ENCODE assay signal across 11 mouse cellular contexts in the genomic region with DNA sequence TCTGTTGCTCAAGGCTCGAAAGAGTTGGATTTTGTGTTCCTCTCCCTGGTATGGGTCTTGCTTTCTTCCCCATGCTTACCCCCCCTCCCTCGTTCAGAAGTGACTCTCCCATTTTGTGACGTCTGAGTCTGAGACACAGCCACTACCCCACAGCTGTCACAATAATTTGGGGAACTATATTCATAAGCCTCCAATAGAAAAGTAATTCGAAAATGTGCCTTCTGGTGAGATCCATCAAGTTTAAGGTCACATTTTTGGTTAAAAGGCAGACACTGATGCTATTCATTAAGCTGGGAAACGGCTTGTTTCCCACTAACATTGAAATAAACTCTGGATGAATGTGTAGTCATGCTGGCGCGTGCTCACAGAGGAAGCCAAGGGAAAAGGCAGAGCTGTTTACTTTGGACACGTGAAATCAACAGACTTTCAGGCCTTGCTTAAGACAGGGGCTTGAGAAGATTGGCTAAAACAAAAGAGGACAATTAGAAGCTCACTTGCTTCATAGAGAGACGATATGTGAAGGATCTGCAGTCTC.
DNase-seq lines count a peak whose midpoint lies in the region; ATAC-seq and TF ChIP-seq lines count a peak whose summit lies in the region.
"Had no signal": no experiment of that assay in that cellular context is flagged by ENCODE, and none has a peak within 500 bp of the region (broad histone marks: within the 10 kb centered on the region; RNA-seq: fewer than 3 reads in every experiment).

No protein-coding gene starts in this region.

- 76% methylated on average over 9 of the region's 9 CpGs for WGBS in heart, embryonic 10.5 days
- 47% methylated on average over 9 of the region's 9 CpGs for WGBS in midbrain, postnatal 0 days
- 49% methylated on average over 9 of the region's 9 CpGs for WGBS in midbrain, embryonic 15.5 days
- WGBS in intestine, embryonic 16.5 days, result 48% methylated on average over 9 of the region's 9 CpGs

- H3K27me3 ChIP-seq in heart, embryonic 10.5 days (ENCODE audit: insufficient read depth, poor library complexity, severe bottlenecking), result no peaks in the 10 kb centered on the region
- peaks cover 3% of the 10 kb centered on the region; the same call in 1 of the 2 replicates for H3K27me3 ChIP-seq in midbrain, postnatal 0 days (ENCODE audit: insufficient read depth, low read length)
- 0 out of 2 replicates have a peak, but pooled peaks cover 7% of the 10 kb centered on the region for H3K27me3 ChIP-seq in midbrain, embryonic 15.5 days (replicated peaks)
- no peaks in the 10 kb centered on the region for H3K27me3 ChIP-seq in intestine, embryonic 16.5 days (replicated peaks; ENCODE audit: control insufficient read depth, insufficient read depth, low read length)
- H3K27me3 ChIP-seq: liver, embryonic 15.5 days had no signal

- TF ChIP-seq CTCF in midbrain, postnatal 0 days (IDR thresholded peaks at IDR 0.05), result no peak

- no peak for ATAC-seq in midbrain, postnatal 0 days (ENCODE audit: low FRiP score)
- ATAC-seq in midbrain, embryonic 15.5 days (replicated peaks), result no peak
- ATAC-seq in intestine, embryonic 16.5 days, result 0 out of 2 replicates have a peak, but pooled peaks have one; percentile 26

- peaks cover 8% of the 10 kb centered on the region for H3K4me1 ChIP-seq in heart, embryonic 10.5 days
- no peaks in the 10 kb centered on the region for H3K4me1 ChIP-seq in midbrain, postnatal 0 days (ENCODE audit: insufficient read depth, low read length)
- peaks cover 9% of the 10 kb centered on the region for H3K4me1 ChIP-seq in midbrain, embryonic 15.5 days
- peaks cover 15% of the 10 kb centered on the region for H3K4me1 ChIP-seq in intestine, embryonic 16.5 days (ENCODE audit: control insufficient read depth, insufficient read depth, low read length)
- H3K4me1 ChIP-seq: liver, embryonic 15.5 days had no signal

- no peaks in the 10 kb centered on the region for H3K36me3 ChIP-seq in heart, embryonic 10.5 days
- H3K36me3 ChIP-seq in midbrain, postnatal 0 days (ENCODE audit: insufficient read depth, low read length), result no peaks in the 10 kb centered on the region
- H3K36me3 ChIP-seq in midbrain, embryonic 15.5 days (replicated peaks), result no peaks in the 10 kb centered on the region
- H3K36me3 ChIP-seq in intestine, embryonic 16.5 days (ENCODE audit: control insufficient read depth, insufficient read depth, low read length), result no peaks in the 10 kb centered on the region
- H3K36me3 ChIP-seq: liver, embryonic 15.5 days had no signal

- H3K9ac ChIP-seq in midbrain, postnatal 0 days (replicated peaks; ENCODE audit: low read length, poor library complexity, severe bottlenecking), result no peak overlapping the region
- no peak overlapping the region for H3K9ac ChIP-seq in midbrain, embryonic 15.5 days
- H3K9ac ChIP-seq in intestine, embryonic 16.5 days (ENCODE audit: low read depth, low read length), result no peak overlapping the region
- H3K9ac ChIP-seq: liver, embryonic 15.5 days had no signal

- peak; percentile 50 for DNase-seq in heart, adult 8-10 months (ENCODE audit: low spot score)
- DNase-seq in heart, embryonic 10.5 days (ENCODE audit: low spot score), result no peak
- peak; percentile 18 for DNase-seq in midbrain, postnatal 0 days (ENCODE audit: low spot score)
- DNase-seq in spleen, postnatal 10 days (ENCODE audit: low spot score in 2 of 2), result no peak
- DNase-seq in adrenal gland, adult 8-10 months, result no peak
- no peak for DNase-seq in right cerebral cortex, postnatal 36 days (ENCODE audit: low spot score in 2 of 2)
- DNase-seq: cerebellum, postnatal 36 days; thymus, adult 2 months had no signal

- H3K4me2 ChIP-seq in midbrain, postnatal 0 days (ENCODE audit: low read depth, low read length, poor library complexity, severe bottlenecking), result no peak overlapping the region
- H3K4me2 ChIP-seq in midbrain, embryonic 15.5 days, result no peak overlapping the region
- no peak overlapping the region for H3K4me2 ChIP-seq in intestine, embryonic 16.5 days (ENCODE audit: low read depth, low read length)
- H3K4me2 ChIP-seq: liver, embryonic 15.5 days had no signal

- H3K9me3 ChIP-seq in heart, embryonic 10.5 days, result no peaks in the 10 kb centered on the region
- no peaks in the 10 kb centered on the region for H3K9me3 ChIP-seq in midbrain, postnatal 0 days (ENCODE audit: low read length)
- no peaks in the 10 kb centered on the region for H3K9me3 ChIP-seq in midbrain, embryonic 15.5 days
- H3K9me3 ChIP-seq in intestine, embryonic 16.5 days (ENCODE audit: control insufficient read depth, low read length), result no peaks in the 10 kb centered on the region
- H3K9me3 ChIP-seq: liver, embryonic 15.5 days had no signal

- no peak overlapping the region for H3K27ac ChIP-seq in heart, embryonic 10.5 days
- H3K27ac ChIP-seq in midbrain, postnatal 0 days (ENCODE audit: low read depth, low read length), result no peak overlapping the region
- no peak overlapping the region for H3K27ac ChIP-seq in midbrain, embryonic 15.5 days
- H3K27ac ChIP-seq in intestine, embryonic 16.5 days (ENCODE audit: low read length), result peak overlapping the region; percentile 2; the same call in 1 of the 2 replicates
- H3K27ac ChIP-seq: liver, embryonic 15.5 days had no signal

- H3K4me3 ChIP-seq in heart, embryonic 10.5 days, result no peak overlapping the region
- H3K4me3 ChIP-seq in midbrain, postnatal 0 days (ENCODE audit: low read depth, low read length), result no peak overlapping the region
- no peak overlapping the region for H3K4me3 ChIP-seq in midbrain, embryonic 15.5 days
- H3K4me3 ChIP-seq in intestine, embryonic 16.5 days (ENCODE audit: low read length), result no peak overlapping the region
- H3K4me3 ChIP-seq: liver, embryonic 15.5 days had no signal

Comparison
In these comparisons a context has a peak if more than half of its experiments do, and no peak if none do; other contexts are left out.
1. DNase-seq: peak in heart, adult 8-10 months (single experiment) and midbrain, postnatal 0 days (single experiment); none in heart, embryonic 10.5 days (single experiment), spleen, postnatal 10 days (0 of 2), adrenal gland, adult 8-10 months (single experiment) and right cerebral cortex, postnatal 36 days (0 of 2).